Mouse (Mus musculus) stomach, embryonic 14.5 days (tissue): ENCODE data around the gene Dct. TPM values are rescaled to one million over a fixed set of nuclear protein-coding genes. Genes with fewer than 3 reads are reported as not detected.

ENCODE experiments used
- ATAC-seq: fragments of 200-750 bp; cut with Nextera tagmentation; 2 replicates; pipeline ENCODE4 v1.8.0; 2017; ENCODE audit warnings: low read depth, moderate TSS enrichment; ENCODE audit not compliant: insufficient number of reproducible peaks, insufficient read depth, low FRiP score
- H3K27ac ChIP-seq: fragments of 300-500 bp; sonication (generic); 2 replicates; pipeline ENCODE4 v1.5.1; 2014; ENCODE audit warnings: mild to moderate bottlenecking, low read length, moderate library complexity, mixed read lengths
- H3K27me3 ChIP-seq: fragments of 300-500 bp; sonication (generic); 2 replicates; pipeline ENCODE4 v1.6.1; 2014; ENCODE audit warnings: low read length, control low read depth, mixed read lengths; ENCODE audit not compliant: control insufficient read depth, insufficient read depth
- H3K36me3 ChIP-seq: fragments of 300-500 bp; sonication (generic); 2 replicates; pipeline ENCODE4 v1.6.1; 2014; ENCODE audit warnings: mild to moderate bottlenecking, control low read depth, low read length, moderate library complexity, mixed read lengths; ENCODE audit not compliant: control insufficient read depth, insufficient read depth
- H3K4me1 ChIP-seq: fragments of 300-500 bp; sonication (generic); 2 replicates; pipeline ENCODE4 v1.6.1; 2014; ENCODE audit warnings: low read length, control low read depth, mixed read lengths; ENCODE audit not compliant: control insufficient read depth, insufficient read depth
- H3K4me2 ChIP-seq: fragments of 300-500 bp; sonication (generic); replicated peaks from 2 replicates; pipeline ENCODE4 v1.6.1; 2014; ENCODE audit warnings: low read depth, low read length, control low read depth
- H3K4me3 ChIP-seq: fragments of 300-500 bp; sonication (generic); 2 replicates; pipeline ENCODE4 v1.5.1; 2014; ENCODE audit warnings: low read depth, low read length, control low read depth
- H3K9ac ChIP-seq: fragments of 300-500 bp; sonication (generic); replicated peaks from 2 replicates; pipeline ENCODE4 v1.6.1; 2014; ENCODE audit warnings: low read depth, mild to moderate bottlenecking, control low read depth, low read length, moderate library complexity, mixed read lengths
- H3K9me3 ChIP-seq: fragments of 300-500 bp; sonication (generic); 2 replicates; pipeline ENCODE4 v1.6.1; 2016; ENCODE audit warnings: low read depth, low read length, control low read depth; ENCODE audit not compliant: control insufficient read depth
- WGBS: fragments of 180-500 bp; shearing (Covaris S2); extraction: QIAGEN DNeasy Blood & Tissue Kit; methylation state at CpG from one replicate; pipeline ENCODE4 v1.1.7; 2014; 5-methylcytosine and 5-hydroxymethylcytosine counted together
- polyA plus RNA-seq: library from polyadenylated mRNA; unstranded; fragments of >200 nt; fragmentation: Nextera tagmentation; extraction: Ambion mirVana; gene quantifications from 2 replicates; pipeline ENCODE4 v1.2.1, GENCODE M21; 2014

Gene Dct
- polyA plus RNA-seq, 1 experiment from 2014 or later = 0.80 TPM

GRCm38 (mm10) chr14:117992600-117993256 lies 59.3 kb downstream of the Dct start:
- no peak for ATAC-seq
- Histone ChIP-seq H3K4me1 (no peaks in the 10 kb centered on the region), H3K27ac (no peak overlapping the region), H3K36me3 (no peaks in the 10 kb centered on the region), H3K9ac (no peak overlapping the region), H3K27me3 (no peaks in the 10 kb centered on the region), H3K4me2 (no peak overlapping the region), H3K9me3 (no peaks in the 10 kb centered on the region), H3K4me3 (no peak overlapping the region)
- 62% methylated on average over 8 of the region's 8 CpGs for WGBS

- Histone ChIP-seq H3K9ac (no peak overlapping the region), H3K27me3 (no peaks in the 10 kb centered on the region), H3K9me3 (no peaks in the 10 kb centered on the region), H3K4me1 (no peaks in the 10 kb centered on the region), H3K27ac (no peak overlapping the region), H3K4me3 (no peak overlapping the region), H3K36me3 (no peaks in the 10 kb centered on the region), H3K4me2 (no peak overlapping the region)
- 69% methylated on average over 8 of the region's 8 CpGs for WGBS
- no peak for ATAC-seq
Measured at GRCm38 (mm10) chr14:117990203-117990602, 61.8 kb downstream of the Dct start.

- Histone ChIP-seq H3K27ac (no peak overlapping the region), H3K9me3 (no peaks in the 10 kb centered on the region), H3K36me3 (no peaks in the 10 kb centered on the region), H3K4me2 (no peak overlapping the region), H3K4me1 (no peaks in the 10 kb centered on the region), H3K4me3 (no peak overlapping the region), H3K9ac (no peak overlapping the region), H3K27me3 (no peaks in the 10 kb centered on the region)
- 90% methylated on average over 10 of the region's 10 CpGs for WGBS
- ATAC-seq = no peak
Measured at GRCm38 (mm10) chr14:117988444-117988843, 63.6 kb downstream of the Dct start.

GRCm38 (mm10) chr14:117981532-117981931 lies 70.5 kb downstream of the Dct start:
- H3K36me3 ChIP-seq = no peaks in the 10 kb centered on the region
- no peaks in the 10 kb centered on the region for H3K4me1 ChIP-seq
- H3K9me3 ChIP-seq = no peaks in the 10 kb centered on the region
- no peak overlapping the region for H3K9ac ChIP-seq
- no peak overlapping the region for H3K4me3 ChIP-seq
- no peak for ATAC-seq
- no peak overlapping the region for H3K4me2 ChIP-seq
- H3K27ac ChIP-seq = no peak overlapping the region
- WGBS = 92% methylated on average over 10 of the region's 10 CpGs
- no peaks in the 10 kb centered on the region for H3K27me3 ChIP-seq

GRCm38 (mm10) chr14:117972576-117972975 lies 79.5 kb downstream of the Dct start:
- WGBS = 88% methylated on average over 5 of the region's 5 CpGs
- H3K27me3 ChIP-seq = no peaks in the 10 kb centered on the region
- H3K4me2 ChIP-seq = no peak overlapping the region
- H3K4me3 ChIP-seq = no peak overlapping the region
- no peak overlapping the region for H3K9ac ChIP-seq
- no peaks in the 10 kb centered on the region for H3K9me3 ChIP-seq
- no peaks in the 10 kb centered on the region for H3K4me1 ChIP-seq
- H3K36me3 ChIP-seq = no peaks in the 10 kb centered on the region; the same call in 1 of the 2 replicates
- ATAC-seq = no peak
- H3K27ac ChIP-seq = no peak overlapping the region

Other genes with a start within 250 kb of the Dct start
- 35.2 and 37.3 TPM in 2 replicates for gene Tgds, start 80.5 kb upstream of the Dct start, polyA plus RNA-seq
- gene Gpr180, start 84.9 kb upstream of the Dct start, polyA plus RNA-seq = 60.2 and 65.6 TPM in 2 replicates
- gene Sox21, start 184.8 kb upstream of the Dct start, polyA plus RNA-seq = 9.3 and 11.8 TPM in 2 replicates
- gene Gm9376, start 214.7 kb upstream of the Dct start, polyA plus RNA-seq = not detected in 2 replicates